Mouse (Mus musculus) Muller cell, postnatal 12 days (primary cell): Measurements from ENCODE around the gene Olfr1029.
"Not testable (repeated sequence)": the region's sequence is repeated elsewhere in the genome, so short reads cannot be mapped to it uniquely, and the experiment has no call there.

Experiments used
- DNase-seq: peaks from one replicate; pipeline ENCODE4 v3.0.0-alpha.2; 2015; ENCODE audit errors: inconsistent ontology term

Gene Olfr1029

DNA sequence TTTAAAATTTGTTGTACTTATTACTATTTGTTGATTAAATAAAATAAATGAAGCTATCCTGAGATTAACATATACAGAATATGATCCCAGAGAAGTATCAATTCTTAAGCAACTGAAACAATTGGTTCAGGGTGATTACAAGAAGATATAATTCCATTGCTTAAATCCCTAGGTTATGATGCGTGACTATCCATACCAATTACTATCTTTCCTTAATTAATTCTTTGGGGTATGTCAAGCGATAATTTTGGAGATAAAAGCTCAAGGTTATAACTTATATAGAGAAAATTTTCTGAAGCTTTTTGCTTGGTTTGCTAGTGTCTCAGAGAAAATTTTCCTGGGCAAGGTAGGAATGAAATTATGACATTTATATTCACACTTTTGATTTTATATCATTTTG is at the start of gene Olfr1029:
Gene Olfr1029, plus strand, starts transcription at position 301 of the 400 bp plus-strand sequence.
- DNase-seq = no peak

DNA sequence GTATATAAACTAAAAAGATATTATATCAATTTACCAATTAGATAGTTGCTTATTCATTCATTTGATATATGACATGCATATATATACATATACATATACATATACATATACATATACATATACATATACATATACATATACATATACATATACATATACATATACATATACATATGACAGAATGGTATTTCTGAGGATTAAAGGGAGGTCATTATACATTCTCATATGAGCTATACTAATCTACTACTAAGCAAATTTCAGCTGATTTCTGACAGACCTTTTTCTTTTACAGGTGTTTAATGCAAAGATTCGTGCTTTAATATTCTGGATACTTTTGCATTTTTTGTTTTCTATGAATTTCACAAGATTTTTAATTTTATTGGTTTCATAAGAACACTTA is 23.6 kb upstream of the Olfr1029 start, which contains the start of gene Olfr1028:
Gene Olfr1028, plus strand, starts transcription at position 301 of the 400 bp plus-strand sequence.
- no peak for DNase-seq

DNA sequence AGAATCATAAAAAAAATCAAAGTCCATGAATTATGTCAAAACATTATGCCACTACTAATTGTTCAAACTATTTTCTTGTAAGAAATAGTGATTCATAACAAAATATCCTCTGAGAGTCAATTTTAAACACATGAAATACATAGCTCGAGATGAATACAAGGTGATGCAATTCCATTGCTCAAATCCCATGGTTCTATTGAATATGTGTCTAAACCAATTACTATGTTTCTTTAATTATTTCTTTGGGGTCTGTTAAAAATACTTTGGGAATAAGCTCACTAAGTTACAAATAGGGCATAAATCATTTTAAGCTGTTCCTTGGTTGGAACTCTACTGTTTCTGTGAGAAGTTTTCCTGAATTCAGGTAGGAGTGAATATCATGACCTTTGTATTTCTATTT is 5.3 kb downstream of the Olfr1029 start, which contains the start of gene Olfr1030:
Gene Olfr1030, plus strand, starts transcription at position 301 of the 400 bp plus-strand sequence.
- DNase-seq = no peak

DNA sequence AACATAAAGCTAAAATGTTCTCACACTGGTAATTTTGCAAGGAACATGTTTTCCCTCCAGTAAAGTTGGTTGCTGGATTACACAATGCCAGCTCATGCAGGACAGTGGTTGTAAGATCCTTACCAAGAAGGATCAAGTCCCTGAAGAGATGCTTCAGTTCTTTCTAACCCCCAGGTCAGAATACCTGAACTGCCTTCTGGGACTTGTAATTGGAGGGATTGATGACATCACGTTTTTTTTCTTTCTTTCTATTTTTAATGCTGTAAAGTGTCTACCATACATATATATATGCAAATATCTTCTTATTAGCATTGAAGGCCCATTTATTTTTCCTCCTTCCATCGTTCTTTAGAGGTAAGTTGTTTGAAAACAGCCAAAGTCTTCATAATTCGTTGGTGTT is 16.3 kb downstream of the Olfr1029 start, which contains the start of gene Olfr1031:
Gene Olfr1031, plus strand, starts transcription at position 301 of the 400 bp plus-strand sequence.
- no peak for DNase-seq

DNA sequence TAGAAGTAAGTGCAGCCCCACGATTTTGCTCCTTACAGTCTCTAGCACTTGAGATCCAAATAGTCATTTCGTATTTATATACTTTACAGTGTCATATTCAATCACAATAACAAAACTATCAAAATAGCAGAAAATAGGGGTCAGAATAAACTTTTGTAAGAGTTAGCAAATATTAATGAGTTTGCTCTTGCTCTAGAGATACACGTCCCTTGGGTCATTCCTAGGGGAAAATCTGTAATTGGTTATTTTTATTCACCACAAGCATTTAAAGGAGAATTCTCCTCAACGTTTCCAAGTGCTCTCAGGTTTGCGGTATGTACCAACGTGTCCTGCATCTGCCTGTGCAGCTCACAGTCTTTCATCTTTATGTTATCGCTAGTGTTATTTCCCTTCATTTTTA is 31.5 kb downstream of the Olfr1029 start, which contains the start of gene Olfr1032:
Gene Olfr1032, plus strand, starts transcription at position 301 of the 400 bp plus-strand sequence.
- no peak for DNase-seq

DNA sequence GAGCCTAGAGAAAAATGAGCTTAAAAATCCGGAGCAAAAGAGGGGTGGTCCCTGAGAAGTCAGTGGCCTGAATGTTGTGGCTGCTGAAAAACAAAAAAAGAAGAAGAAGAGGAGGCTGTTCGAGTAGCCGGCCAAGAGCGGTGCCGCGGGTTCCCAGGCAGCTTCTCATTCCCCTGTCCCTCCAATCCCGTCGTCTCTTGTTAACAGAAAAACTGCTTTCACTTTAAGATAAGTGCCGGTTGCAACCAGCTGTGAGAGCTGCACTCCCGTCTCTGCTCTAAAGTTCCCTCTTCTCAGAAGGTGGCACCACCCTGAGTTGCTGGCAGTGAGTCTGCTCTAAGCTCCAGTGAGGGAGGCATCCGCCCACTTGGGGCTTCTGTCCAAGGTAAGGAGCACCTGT is 46.7 kb downstream of the Olfr1029 start, which contains the start of gene Olfr1033:
Gene Olfr1033, plus strand, starts transcription at position 228 of the 400 bp plus-strand sequence.
- peak; percentile 37 for DNase-seq

DNA sequence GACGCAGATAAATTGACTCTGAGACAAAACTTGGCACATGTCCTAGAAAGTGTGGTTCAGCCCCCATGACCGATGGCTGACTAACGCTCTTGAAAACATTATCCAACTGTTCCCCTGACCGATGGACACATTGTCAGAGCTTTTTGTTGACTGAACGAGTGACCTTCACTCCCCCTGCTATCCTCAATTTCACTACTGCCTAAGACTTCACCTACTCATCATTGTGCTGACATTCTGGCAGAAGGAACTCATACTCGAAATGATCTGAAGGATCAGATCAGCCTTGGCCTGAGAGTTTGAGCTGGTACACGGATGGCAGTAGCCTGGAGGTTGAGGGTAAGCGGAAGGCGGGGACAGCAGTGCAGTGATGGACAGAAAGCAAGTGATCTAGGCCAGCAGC is 47.8 kb downstream of the Olfr1029 start:
- DNase-seq = not testable (repeated sequence)
